Mouse (Mus musculus) embryonic fibroblast, embryonic 13.5 days (primary cell): ENCODE data around the gene Pfkfb4.

ENCODE experiments used
- CTCF ChIP-seq: IDR thresholded peaks from 2 replicates; pipeline ENCODE4 v1.5.1; 2011; ENCODE audit warnings: mild to moderate bottlenecking, control low read depth, low read length, moderate library complexity, borderline replicate concordance; ENCODE audit not compliant: insufficient read depth
- POLR2A ChIP-seq: IDR thresholded peaks from 2 replicates; pipeline ENCODE4 v1.6.1; 2011; ENCODE audit warnings: low read depth, mild to moderate bottlenecking, control low read depth, low read length, moderate library complexity

GRCm38 (mm10) chr9:108949231-108949966 is 42.2 kb upstream of the Pfkfb4 start:
- no peak for TF ChIP-seq CTCF
- TF ChIP-seq POLR2A, result no peak
